Mouse (Mus musculus): ENCODE data around the gene Adcy2. TPM values are rescaled to one million over a fixed set of nuclear protein-coding genes. Genes with fewer than 3 reads are reported as not detected.

Gene Adcy2
- polyA plus RNA-seq, 1 experiment: 107 TPM

DNA sequence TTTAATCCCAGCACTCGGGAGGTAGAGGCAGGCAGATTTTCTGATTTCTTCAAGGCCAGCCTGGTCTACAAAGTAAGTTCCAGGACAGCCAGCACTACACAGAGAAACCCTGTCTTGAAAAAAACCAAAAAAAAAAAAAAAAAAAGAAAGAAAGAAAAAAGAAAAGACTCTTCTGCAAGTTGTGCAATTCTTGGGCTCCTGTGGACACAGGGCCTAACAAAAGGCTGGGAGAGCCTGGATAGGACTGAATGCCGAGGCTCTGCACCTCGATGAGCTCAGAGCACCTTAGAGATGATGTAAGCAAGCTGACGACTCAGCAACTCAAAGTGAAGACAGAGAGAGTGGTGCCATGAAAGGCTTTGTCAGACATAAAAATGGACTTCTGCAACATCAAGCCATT, 424.9 kb downstream of the Adcy2 start:
- no peak for DNase-seq (ENCODE audit: extremely low spot score in 1 of 2, low spot score in 1 of 2)

DNA sequence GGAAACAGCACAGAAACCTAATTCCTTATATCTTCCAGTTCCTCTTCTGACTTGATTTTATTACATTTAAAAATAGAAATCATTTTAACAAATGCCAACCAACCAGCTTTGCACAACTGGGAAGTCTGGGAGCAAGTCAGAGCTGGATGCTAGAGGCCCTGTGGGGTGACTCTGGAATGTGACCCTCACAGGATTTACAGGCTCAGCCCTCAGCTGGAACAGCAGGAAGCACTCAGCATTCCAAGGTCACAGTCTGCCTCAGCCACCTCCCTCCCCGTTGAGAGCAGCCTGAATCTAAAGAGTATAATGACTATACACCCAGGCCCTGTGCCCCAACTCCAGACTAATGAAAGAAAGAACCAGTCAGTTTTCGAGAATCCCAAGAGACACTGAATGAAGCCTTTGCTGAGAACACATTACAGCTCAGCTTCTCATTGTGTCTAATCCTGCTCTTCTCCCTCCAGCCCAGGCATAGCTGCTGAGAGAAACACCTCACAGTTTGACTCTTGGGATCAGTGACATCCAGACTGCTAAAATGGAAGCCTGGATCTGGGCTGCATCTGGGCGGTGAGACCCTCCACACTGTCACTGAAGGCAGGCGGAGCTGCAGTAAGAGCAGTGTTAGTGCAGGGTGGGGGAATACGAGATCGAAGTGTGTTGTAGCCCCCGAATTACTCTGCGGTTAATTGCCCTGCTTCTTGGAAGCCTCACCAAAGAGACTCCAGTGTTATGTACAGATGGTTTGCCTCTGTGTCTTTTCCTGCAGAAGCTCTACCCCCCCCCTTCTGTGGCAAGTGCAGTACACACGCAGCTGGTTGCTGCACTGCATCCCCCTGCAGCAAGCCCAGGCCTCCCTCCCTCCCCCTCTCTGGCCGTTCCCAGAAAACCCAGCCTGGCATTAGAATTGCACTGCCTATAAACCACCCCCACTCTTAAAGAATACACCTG, 426.1 kb downstream of the Adcy2 start:
- DNase-seq (ENCODE audit: extremely low spot score in 1 of 2, low spot score in 1 of 2): no peak

DNA sequence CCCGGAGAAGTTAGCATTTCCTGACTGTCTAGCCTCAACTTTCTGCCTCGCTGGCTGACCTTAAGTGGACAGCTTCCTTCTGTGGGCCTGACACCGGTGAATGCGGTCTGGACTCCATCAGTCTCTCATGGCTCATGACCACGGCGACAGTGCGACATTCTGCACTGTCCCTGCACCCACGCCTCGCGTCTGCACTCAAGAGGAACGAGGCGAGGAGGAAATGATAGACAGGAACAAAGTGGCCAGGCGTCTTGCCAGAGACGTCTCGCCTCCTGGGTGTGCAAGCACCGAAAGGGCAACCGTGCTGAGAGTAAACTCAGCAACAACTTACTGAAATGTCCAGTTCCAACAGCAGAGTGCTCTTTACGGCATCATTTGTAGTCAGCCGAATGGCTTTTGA, 427.1 kb downstream of the Adcy2 start:
- DNase-seq (ENCODE audit: extremely low spot score in 1 of 2, low spot score in 1 of 2): no peak

Measured in frontal cortex, adult 2 months (tissue).